Mouse (Mus musculus): ENCODE results near the gene 4930404H24Rik.
"Not testable (repeated sequence)": the region's sequence is repeated elsewhere in the genome, so short reads cannot be mapped to it uniquely, and the experiment has no call there.

Gene 4930404H24Rik

GRCm38 (mm10) chr2:153478583-153478982, 14.0 kb upstream of the 4930404H24Rik start:
- DNase-seq (ENCODE audit: low read depth, low spot score), result peak; percentile 38

- no peak for DNase-seq (ENCODE audit: low read depth, low spot score)
These were observed 13.1 kb upstream of the 4930404H24Rik start for GRCm38 (mm10) chr2:153479486-153479885.

DNA sequence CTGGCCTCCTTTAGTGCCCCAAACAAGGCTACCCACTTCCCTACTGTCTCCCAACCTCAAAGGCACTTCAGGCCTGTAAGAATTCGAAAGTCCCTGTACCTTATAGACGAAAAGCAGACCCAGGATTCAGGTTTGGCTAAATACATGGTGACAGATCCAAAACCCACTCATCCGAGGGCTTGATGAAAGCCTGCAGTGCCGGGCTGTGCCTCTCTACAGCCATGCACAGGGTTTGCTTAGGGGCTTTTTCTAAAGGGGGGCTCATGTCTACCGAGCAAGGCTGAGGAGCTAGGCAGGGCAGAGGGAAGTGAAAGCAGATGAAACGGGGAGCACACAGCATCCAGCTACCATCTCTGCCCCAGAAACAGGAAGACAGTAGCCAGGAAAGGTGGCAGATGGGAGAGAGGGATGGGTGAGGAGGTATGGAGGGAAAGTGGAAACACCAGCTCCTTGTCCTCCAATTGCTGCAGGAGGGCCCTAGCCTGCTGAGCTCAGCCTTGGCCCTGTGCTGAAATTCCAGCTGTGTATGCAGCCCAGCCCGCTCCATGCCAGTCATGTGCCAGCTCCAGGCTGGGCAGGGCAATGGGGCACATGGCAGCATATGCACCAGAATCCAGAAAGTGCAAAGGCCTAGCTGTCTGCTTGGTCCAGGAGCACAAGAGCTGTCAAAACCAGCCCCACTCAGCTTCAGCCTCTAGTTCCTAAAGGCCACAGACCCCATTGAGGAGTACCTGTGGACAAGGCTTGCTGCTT, 11.3 kb upstream of the 4930404H24Rik start:
- no peak for DNase-seq (ENCODE audit: low read depth, low spot score)

- DNase-seq (ENCODE audit: low read depth, low spot score), result no peak
These were observed 10.8 kb upstream of the 4930404H24Rik start for GRCm38 (mm10) chr2:153481861-153482120.

- DNase-seq (ENCODE audit: low read depth, low spot score), result no peak
These were observed 9.2 kb upstream of the 4930404H24Rik start for GRCm38 (mm10) chr2:153483118-153483983.

DNA sequence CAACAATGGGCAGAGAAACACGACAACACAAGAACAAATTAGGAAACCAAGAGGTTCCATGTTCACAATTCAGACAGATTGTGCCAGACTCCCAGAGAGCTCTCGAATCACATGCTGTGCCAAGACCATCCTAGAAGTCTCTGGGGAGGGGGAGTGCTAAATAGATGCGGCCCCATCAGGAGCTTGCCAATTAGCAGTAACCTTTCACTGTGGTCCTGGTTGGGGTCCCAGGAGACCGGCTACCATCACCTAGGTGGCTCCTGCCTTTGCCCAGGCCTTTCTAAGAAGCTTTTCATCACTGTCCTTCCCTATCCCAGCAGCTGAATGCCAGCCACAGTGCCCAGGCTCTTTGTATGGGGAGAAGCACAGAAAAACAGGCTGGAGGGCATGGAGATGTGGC, 8.5 kb upstream of the 4930404H24Rik start:
- DNase-seq (ENCODE audit: low read depth, low spot score), result no peak

- no peak for DNase-seq (ENCODE audit: low read depth, low spot score)
These were observed 2.5 kb upstream of the 4930404H24Rik start for GRCm38 (mm10) chr2:153490116-153490515.

GRCm38 (mm10) chr2:153490940-153491339, 1.6 kb upstream of the 4930404H24Rik start:
- no peak for DNase-seq (ENCODE audit: low read depth, low spot score)

DNA sequence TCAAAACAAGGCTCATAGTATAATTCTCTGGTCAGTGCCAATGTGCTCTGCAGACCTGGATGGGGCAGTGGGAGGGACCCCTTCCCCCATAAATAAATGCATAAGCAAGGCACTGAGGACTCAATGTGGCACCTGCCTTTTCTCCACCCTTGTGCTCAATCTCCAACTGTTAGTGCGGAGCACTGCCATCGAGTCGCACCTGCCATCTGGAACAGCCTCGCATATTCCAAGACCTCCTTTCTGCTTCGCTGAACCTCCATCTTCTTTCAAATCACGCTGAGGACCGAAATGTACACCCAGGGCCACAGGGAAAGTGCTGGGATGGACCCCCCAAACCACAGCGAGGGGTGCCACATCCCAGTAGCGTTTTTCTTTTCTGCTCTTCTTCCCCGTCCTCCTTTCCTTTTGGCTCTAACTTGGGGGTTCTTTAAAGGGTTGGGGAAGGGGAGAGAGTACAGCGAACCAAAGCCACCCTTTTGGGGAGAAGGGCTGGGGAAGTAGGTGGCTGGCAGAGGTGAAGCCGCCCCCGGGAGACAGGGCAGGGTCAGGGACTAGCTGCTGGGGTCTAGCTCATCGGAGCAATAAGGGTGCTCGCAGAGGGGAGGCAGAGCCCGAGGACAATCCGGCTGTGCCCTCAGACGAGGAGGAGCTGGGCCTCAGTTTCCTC, 945 bp upstream of the 4930404H24Rik start:
- DNase-seq (ENCODE audit: low read depth, low spot score), result no peak

DNA sequence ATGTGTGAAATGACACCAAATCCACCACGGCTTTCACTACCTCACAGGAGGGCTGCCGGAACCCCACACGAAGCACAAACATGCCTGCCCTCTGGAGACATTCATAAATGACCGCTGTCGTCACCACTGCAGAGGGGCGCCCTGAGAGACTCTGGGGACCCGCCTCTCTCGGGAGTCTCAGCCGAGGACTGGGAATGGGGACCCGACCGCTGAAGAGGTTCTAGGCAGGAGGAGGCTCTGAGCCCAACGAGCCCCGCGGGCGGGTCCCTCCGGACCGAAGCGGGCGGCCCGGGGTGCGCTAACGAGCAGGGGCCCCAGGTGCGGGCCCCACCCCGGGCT, 442 bp upstream of the 4930404H24Rik start:
- DNase-seq (ENCODE audit: low read depth, low spot score), result no peak

- no peak for DNase-seq (ENCODE audit: low read depth, low spot score)
These were observed 772 bp downstream of the 4930404H24Rik start for GRCm38 (mm10) chr2:153493393-153493731.

GRCm38 (mm10) chr2:153493781-153494292, 1.2 kb downstream of the 4930404H24Rik start:
- DNase-seq (ENCODE audit: low read depth, low spot score), result no peak

GRCm38 (mm10) chr2:153494293-153494811, 1.8 kb downstream of the 4930404H24Rik start:
- no peak for DNase-seq (ENCODE audit: low read depth, low spot score)

GRCm38 (mm10) chr2:153495391-153495790, 2.8 kb downstream of the 4930404H24Rik start:
- not testable (repeated sequence) for DNase-seq (ENCODE audit: low read depth, low spot score)

DNA sequence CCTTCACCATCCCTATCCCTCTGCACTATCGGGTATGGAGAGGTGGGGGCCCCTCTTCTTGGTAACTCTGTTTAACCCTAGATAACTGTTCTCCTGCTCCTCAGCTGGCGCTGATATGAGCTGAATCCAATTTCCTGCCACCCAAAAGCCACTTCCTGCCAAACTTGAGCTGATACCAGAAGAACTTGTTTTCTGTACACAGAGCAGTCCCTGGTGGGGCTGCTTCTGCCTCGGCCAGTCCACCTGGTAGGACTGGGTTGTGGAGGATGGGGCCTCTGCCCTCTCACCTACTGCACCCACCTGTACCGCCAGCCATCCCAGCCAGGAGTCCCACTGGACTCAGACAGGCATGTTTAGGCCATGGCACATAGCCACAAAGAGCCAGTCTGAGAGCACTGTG, 3.2 kb downstream of the 4930404H24Rik start:
- no peak for DNase-seq (ENCODE audit: low read depth, low spot score)

DNA sequence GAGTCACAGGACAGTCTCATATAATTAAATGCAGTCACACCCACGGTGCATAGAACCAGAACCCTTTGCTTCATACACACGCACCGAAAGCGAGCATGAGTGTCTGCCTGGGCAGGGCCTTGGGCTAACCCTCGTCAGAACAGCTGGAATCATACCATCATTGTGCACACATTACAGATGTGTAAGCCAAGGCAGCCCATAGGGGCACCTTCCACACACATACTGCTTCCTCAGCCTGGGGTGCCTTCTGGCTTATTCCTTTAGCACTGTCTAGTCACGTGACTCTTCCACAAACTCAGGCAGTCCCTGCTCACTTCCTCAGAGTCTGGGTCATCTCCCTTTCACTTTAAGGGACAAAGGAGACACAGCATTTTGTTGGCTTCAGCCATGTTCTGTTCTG, 3.7 kb downstream of the 4930404H24Rik start:
- DNase-seq (ENCODE audit: low read depth, low spot score), result no peak

GRCm38 (mm10) chr2:153496898-153497297, 4.3 kb downstream of the 4930404H24Rik start:
- DNase-seq (ENCODE audit: low read depth, low spot score), result no peak

- DNase-seq (ENCODE audit: low read depth, low spot score), result peak; percentile 87
These were observed 6.6 kb downstream of the 4930404H24Rik start for GRCm38 (mm10) chr2:153499154-153499553.

DNA sequence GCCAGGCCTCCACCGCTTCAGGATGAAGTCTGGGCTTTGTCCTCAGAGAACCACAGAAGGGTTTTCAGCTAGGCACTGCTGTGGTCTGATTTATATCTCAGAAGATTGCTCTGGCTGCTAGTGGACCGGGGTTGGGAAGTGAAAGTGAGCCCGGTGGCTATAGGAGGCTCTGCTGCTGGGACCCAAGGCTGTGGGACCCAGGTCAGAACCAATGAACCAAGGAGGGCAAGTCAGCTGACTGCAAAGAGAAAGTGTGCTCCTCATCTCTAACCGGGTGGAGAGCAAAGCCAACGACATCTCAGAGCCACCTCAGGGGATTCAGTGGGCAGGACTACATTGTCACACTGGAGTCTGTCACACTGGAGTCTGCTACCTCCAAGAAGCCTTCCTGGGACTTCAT, 13.8 kb downstream of the 4930404H24Rik start:
- DNase-seq (ENCODE audit: low read depth, low spot score), result no peak

DNA sequence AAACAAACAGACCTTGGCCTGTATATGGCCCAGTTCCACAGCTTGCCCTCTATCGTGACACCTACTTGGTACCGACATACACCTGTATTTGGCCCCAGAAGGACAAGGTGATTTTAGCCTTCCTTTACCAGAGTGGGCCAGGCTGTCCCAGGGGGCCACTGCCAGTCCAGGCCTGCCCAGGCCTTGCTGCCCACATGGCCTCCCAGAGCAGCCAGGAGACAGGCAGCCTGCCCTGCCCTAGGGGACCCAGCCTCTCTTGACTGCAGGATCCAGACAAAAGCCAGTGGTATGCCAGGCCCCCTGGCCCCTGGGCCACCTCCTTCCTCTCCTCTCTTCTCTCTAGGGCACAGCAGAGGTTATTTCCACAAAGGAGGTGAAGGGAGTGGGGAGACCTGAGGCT, 15.4 kb downstream of the 4930404H24Rik start:
- DNase-seq (ENCODE audit: low read depth, low spot score), result no peak

- DNase-seq (ENCODE audit: low read depth, low spot score), result no peak
These were observed 15.8 kb downstream of the 4930404H24Rik start for GRCm38 (mm10) chr2:153508405-153508804.
